Mouse (Mus musculus) myocyte (in vitro differentiated cells): ENCODE results near the gene Pdrg1. TPM values are rescaled to one million over a fixed set of nuclear protein-coding genes. Genes with fewer than 3 reads are reported as not detected.

ENCODE experiments used
- H3K27me3 ChIP-seq: one replicate; pipeline ENCODE4 v1.6.1; 2011; ENCODE audit not compliant: control insufficient read depth, insufficient read depth, insufficient read length
- H3K36me3 ChIP-seq: one replicate; pipeline ENCODE4 v1.6.1; 2011; ENCODE audit not compliant: control insufficient read depth, insufficient read depth
- H3K4me2 ChIP-seq: one replicate; pipeline ENCODE4 v1.6.1; 2011; ENCODE audit warnings: low read depth, control low read depth
- H3K4me3 ChIP-seq: one replicate; pipeline ENCODE4 v1.5.1; 2011; ENCODE audit warnings: mild to moderate bottlenecking, control low read depth, moderate library complexity
- H3K79me2 ChIP-seq: one replicate; pipeline ENCODE4 v1.6.1; 2011; ENCODE audit not compliant: control insufficient read depth, insufficient read depth
- H3ac ChIP-seq: one replicate; pipeline ENCODE4 v1.6.1; 2011; ENCODE audit not compliant: control insufficient read depth, insufficient read length
- CEBPB ChIP-seq: IDR thresholded peaks from 2 replicates; pipeline ENCODE4 v1.6.1; 2011; ENCODE audit warnings: mild to moderate bottlenecking, moderate library complexity; ENCODE audit not compliant: poor library complexity, insufficient read depth, severe bottlenecking
- E2F4 ChIP-seq: IDR thresholded peaks from one replicate; pipeline ENCODE4 v1.6.1; 2011; ENCODE audit warnings: mild to moderate bottlenecking, control low read depth, moderate library complexity; ENCODE audit not compliant: insufficient read depth
- MAX ChIP-seq: IDR thresholded peaks from one replicate; pipeline ENCODE4 v1.6.1; 2011; ENCODE audit warnings: low read depth, mild to moderate bottlenecking, control low read depth
- MYOD1 ChIP-seq, 3 experiments: IDR thresholded peaks; one replicate each; pipeline ENCODE4 v1.6.1; 2011; ENCODE audit warnings: control low read depth in 2 of 3, low read depth in 2 of 3, mild to moderate bottlenecking in 2 of 3, moderate library complexity in 1 of 3; ENCODE audit not compliant: insufficient read length in 2 of 3, control insufficient read depth in 1 of 3
- MYOG ChIP-seq, 3 experiments: IDR thresholded peaks; one replicate each; pipeline ENCODE4 v1.6.1; 2011; ENCODE audit warnings: control low read depth in 2 of 3, low read depth in 2 of 3, mild to moderate bottlenecking in 2 of 3; ENCODE audit not compliant: insufficient read length in 2 of 3, control insufficient read depth in 1 of 3, insufficient read depth in 1 of 3
- POLR2A ChIP-seq: IDR thresholded peaks from one replicate; pipeline ENCODE4 v1.6.1; 2011; ENCODE audit warnings: low read depth, mild to moderate bottlenecking, control low read depth, moderate library complexity; ENCODE audit not compliant: insufficient read length
- POLR2AphosphoS2 ChIP-seq: IDR thresholded peaks from one replicate; pipeline ENCODE4 v1.6.1; 2011; ENCODE audit warnings: low read depth, control low read depth; ENCODE audit not compliant: insufficient read length
- REST ChIP-seq: IDR thresholded peaks from one replicate; pipeline ENCODE4 v1.6.1; 2011; ENCODE audit warnings: mild to moderate bottlenecking, control low read depth, moderate library complexity; ENCODE audit not compliant: insufficient read depth, insufficient read length
- SRF ChIP-seq: IDR thresholded peaks from one replicate; pipeline ENCODE4 v1.6.1; 2011; ENCODE audit warnings: low read depth; ENCODE audit not compliant: control insufficient read depth, insufficient read length
- TCF12 ChIP-seq: IDR thresholded peaks from one replicate; pipeline ENCODE4 v1.6.1; 2011; ENCODE audit warnings: mild to moderate bottlenecking, control low read depth; ENCODE audit not compliant: poor library complexity, insufficient read depth, severe bottlenecking
- TCF3 ChIP-seq: IDR thresholded peaks from one replicate; pipeline ENCODE4 v1.6.1; 2011; ENCODE audit warnings: low read depth, control low read depth; ENCODE audit not compliant: insufficient read length
- USF1 ChIP-seq: IDR thresholded peaks from one replicate; pipeline ENCODE4 v1.6.1; 2011; ENCODE audit warnings: low read depth, mild to moderate bottlenecking, control low read depth, moderate library complexity
- polyA plus RNA-seq: library from polyadenylated mRNA; unstranded; fragments of >200 nt; fragmentation: generic; extraction: Trizol; gene quantifications from one replicate; pipeline ENCODE4 v1.2.1, GENCODE M21; 2012; ENCODE audit warnings: missing spikeins

The Pdrg1 gene
- polyA plus RNA-seq, 1 experiment: 79.6 TPM

GRCm38 (mm10) chr2:153051095-153051494, 35.9 kb upstream of the Pdrg1 start:
- Histone ChIP-seq H3ac (no peak overlapping the region), H3K4me2 (no peak overlapping the region), H3K79me2 (no peaks in the 10 kb centered on the region), H3K36me3 (no peaks in the 10 kb centered on the region), H3K4me3 (no peak overlapping the region), H3K27me3 (peaks cover 67% of the 10 kb centered on the region)
- no peak for TF ChIP-seq POLR2A
- no peak for TF ChIP-seq MAX
- no peak for TF ChIP-seq CEBPB
- no peak for TF ChIP-seq MYOD1 (IDR thresholded peaks at IDR 0.05; ENCODE audit: control insufficient read depth in 1 of 3, insufficient read length in 2 of 3, low read depth in 2 of 3)
- TF ChIP-seq TCF12: no peak
- TF ChIP-seq MYOG (IDR thresholded peaks at IDR 0.05; ENCODE audit: control insufficient read depth in 1 of 3, insufficient read depth in 1 of 3, insufficient read length in 2 of 3, low read depth in 2 of 3): no peak

GRCm38 (mm10) chr2:153049997-153050358, 34.8 kb upstream of the Pdrg1 start:
- Histone ChIP-seq H3K36me3 (no peaks in the 10 kb centered on the region), H3K79me2 (no peaks in the 10 kb centered on the region), H3K4me2 (no peak overlapping the region), H3K4me3 (no peak overlapping the region), H3K27me3 (peaks cover 74% of the 10 kb centered on the region), H3ac (no peak overlapping the region)
- TF ChIP-seq CEBPB: no peak
- no peak for TF ChIP-seq TCF3
- no peak for TF ChIP-seq REST
- no peak for TF ChIP-seq POLR2AphosphoS2
- TF ChIP-seq POLR2A: no peak
- no peak for TF ChIP-seq TCF12
- TF ChIP-seq SRF: no peak
- TF ChIP-seq MYOD1 (IDR thresholded peaks at IDR 0.05; ENCODE audit: control insufficient read depth in 1 of 3, insufficient read length in 2 of 3, low read depth in 2 of 3): no peak
- no peak for TF ChIP-seq E2F4
- TF ChIP-seq MYOG (IDR thresholded peaks at IDR 0.05; ENCODE audit: control insufficient read depth in 1 of 3, insufficient read depth in 1 of 3, insufficient read length in 2 of 3, low read depth in 2 of 3): no peak
- no peak for TF ChIP-seq USF1
- no peak for TF ChIP-seq MAX

- Histone ChIP-seq H3K36me3 (no peaks in the 10 kb centered on the region), H3ac (no peak overlapping the region), H3K79me2 (no peaks in the 10 kb centered on the region), H3K27me3 (peaks cover 70% of the 10 kb centered on the region), H3K4me2 (no peak overlapping the region), H3K4me3 (no peak overlapping the region)
- TF ChIP-seq POLR2A (no peak), POLR2AphosphoS2 (no peak), E2F4 (no peak), CEBPB (no peak), SRF (no peak), REST (no peak), MYOD1 (IDR thresholded peaks at IDR 0.05; ENCODE audit: control insufficient read depth in 1 of 3, insufficient read length in 2 of 3, low read depth in 2 of 3) (no peak), USF1 (no peak)
Measured at GRCm38 (mm10) chr2:153049288-153049996, 34.2 kb upstream of the Pdrg1 start.

- H3K36me3 ChIP-seq: no peaks in the 10 kb centered on the region
- no peaks in the 10 kb centered on the region for H3K79me2 ChIP-seq
- no peak overlapping the region for H3ac ChIP-seq
- no peak overlapping the region for H3K4me3 ChIP-seq
- H3K4me2 ChIP-seq: no peak overlapping the region
- TF ChIP-seq TCF3 (no peak), REST (no peak), CEBPB (no peak), MAX (no peak), TCF12 (no peak), USF1 (no peak), POLR2AphosphoS2 (no peak), SRF (no peak), MYOD1 (IDR thresholded peaks at IDR 0.05; ENCODE audit: control insufficient read depth in 1 of 3, insufficient read length in 2 of 3, low read depth in 2 of 3) (no peak), POLR2A (no peak), MYOG (IDR thresholded peaks at IDR 0.05; ENCODE audit: control insufficient read depth in 1 of 3, insufficient read depth in 1 of 3, insufficient read length in 2 of 3, low read depth in 2 of 3) (no peak), E2F4 (no peak)
- peaks cover 56% of the 10 kb centered on the region for H3K27me3 ChIP-seq
Measured at GRCm38 (mm10) chr2:153047828-153048465, 32.7 kb upstream of the Pdrg1 start.
